Mouse (Mus musculus): ENCODE measurements around the gene Asnsd1. TPM values are rescaled to one million over a fixed set of nuclear protein-coding genes. Genes with fewer than 3 reads are reported as not detected.
A peak's percentile ranks its signal among the peaks of the same experiment; 100 is the strongest.
"Not testable (repeated sequence)": the region's sequence is repeated elsewhere in the genome, so short reads cannot be mapped to it uniquely, and the experiment has no call there.

Gene Asnsd1
- not detected in 2 replicates for polyA plus RNA-seq (2012; ENCODE audit: insufficient read depth, insufficient read length, low replicate concordance, missing spikeins)

- H3K4me1 ChIP-seq (ENCODE audit: control insufficient read depth, insufficient read depth, low read length), result no peaks in the 10 kb centered on the region
- TF ChIP-seq POLR2A (IDR thresholded peaks at IDR 0.05; ENCODE audit: insufficient read depth, low read depth, low read length) (peak; percentile 95), CTCF (IDR thresholded peaks at IDR 0.05; ENCODE audit: insufficient read depth, low read depth, low read length) (no peak)
- H3K4me3 ChIP-seq (ENCODE audit: insufficient read depth, low read depth, low read length), result peak within 1 kb of the TSS; percentile 97
- WGBS, result under 1% methylated on average over 44 of the region's 44 CpGs
- H3K27ac ChIP-seq (ENCODE audit: insufficient read depth, low read depth, low read length), result peak within 1 kb of the TSS; percentile 47
Observed at GRCm38 (mm10) chr1:53352327-53353261, at the start of gene Asnsd1, which contains the start of the genes Asdurf and Gm28551. TSS of gene Asnsd1 (minus strand) at chr1:53352752. TSS of gene Asdurf (minus strand) at chr1:53352619. TSS of gene Gm28551 (minus strand) at chr1:53352667.

DNA sequence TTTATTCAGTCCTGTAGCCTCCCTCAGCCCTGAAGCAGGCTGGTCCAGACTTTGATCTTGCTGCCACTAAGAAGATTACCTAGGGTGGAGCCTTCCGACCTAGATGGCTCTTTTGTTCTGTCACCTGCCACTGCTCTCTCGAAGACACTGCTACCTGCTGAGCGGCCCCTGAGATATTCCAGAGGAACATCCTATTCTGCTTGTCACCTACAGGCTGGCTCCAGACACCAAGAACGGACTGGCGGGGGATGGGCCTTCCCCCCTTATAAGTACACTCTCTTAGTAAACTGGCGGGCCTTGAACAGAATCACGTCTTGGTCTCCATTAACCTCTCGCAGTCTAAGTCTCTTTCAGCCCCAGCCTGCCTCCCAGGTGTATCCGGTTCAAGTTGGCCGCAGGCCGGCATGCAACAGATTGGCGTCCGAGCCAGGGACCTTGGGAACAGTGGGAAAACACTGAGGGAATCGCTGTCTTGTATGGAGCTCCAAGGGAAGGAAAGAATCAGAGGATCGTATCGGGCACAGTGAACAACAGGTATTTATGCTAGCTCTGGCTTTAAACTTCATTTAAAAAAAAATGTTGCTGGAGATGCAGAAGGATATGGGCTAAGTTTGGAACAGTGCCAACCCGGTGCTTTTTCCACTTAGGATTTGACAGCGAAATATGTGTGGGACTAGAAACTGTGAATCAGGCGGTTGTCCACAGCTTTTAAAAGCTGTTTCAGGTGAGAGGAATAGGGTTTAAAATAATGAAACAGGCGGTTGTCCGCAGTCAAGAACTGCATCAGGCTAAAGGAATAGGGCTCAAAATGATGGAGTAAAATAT is 41.6 kb upstream of the Asnsd1 start:
- not testable (repeated sequence) for H3K4me3 ChIP-seq (ENCODE audit: insufficient read depth, low read depth, low read length); H3K4me1 ChIP-seq (ENCODE audit: control insufficient read depth, insufficient read depth, low read length); H3K27ac ChIP-seq (ENCODE audit: insufficient read depth, low read depth, low read length)
- WGBS, result 39% methylated on average over 21 of the region's 21 CpGs

DNA sequence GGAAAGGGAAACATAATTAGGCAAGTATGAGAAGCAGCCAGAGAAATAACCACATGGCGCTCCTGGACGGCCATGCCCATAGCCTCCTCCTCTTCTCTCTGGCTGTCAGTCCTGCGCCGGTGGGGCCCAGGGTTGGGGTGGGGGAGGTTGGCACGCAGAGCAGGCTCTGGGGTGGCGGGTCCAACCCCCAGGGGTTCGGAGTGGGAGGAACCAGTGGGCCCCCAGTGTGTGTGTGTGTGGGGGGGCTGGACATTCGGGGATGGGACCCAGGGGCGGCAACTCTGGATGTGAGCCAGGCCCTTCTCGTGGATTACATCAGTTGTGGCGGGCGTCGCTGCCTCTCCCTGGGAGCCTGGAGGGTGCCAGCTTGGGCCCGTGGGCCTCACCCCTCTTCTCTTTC is 36.2 kb upstream of the Asnsd1 start:
- H3K27ac ChIP-seq (ENCODE audit: insufficient read depth, low read depth, low read length), result no peak overlapping the region
- TF ChIP-seq CTCF (IDR thresholded peaks at IDR 0.05; ENCODE audit: insufficient read depth, low read depth, low read length), result no peak
- TF ChIP-seq POLR2A (IDR thresholded peaks at IDR 0.05; ENCODE audit: insufficient read depth, low read depth, low read length), result no peak
- no peak overlapping the region for H3K4me3 ChIP-seq (ENCODE audit: insufficient read depth, low read depth, low read length)
- 92% methylated on average over 14 of the region's 14 CpGs for WGBS
- no peaks in the 10 kb centered on the region for H3K4me1 ChIP-seq (ENCODE audit: control insufficient read depth, insufficient read depth, low read length)

DNA sequence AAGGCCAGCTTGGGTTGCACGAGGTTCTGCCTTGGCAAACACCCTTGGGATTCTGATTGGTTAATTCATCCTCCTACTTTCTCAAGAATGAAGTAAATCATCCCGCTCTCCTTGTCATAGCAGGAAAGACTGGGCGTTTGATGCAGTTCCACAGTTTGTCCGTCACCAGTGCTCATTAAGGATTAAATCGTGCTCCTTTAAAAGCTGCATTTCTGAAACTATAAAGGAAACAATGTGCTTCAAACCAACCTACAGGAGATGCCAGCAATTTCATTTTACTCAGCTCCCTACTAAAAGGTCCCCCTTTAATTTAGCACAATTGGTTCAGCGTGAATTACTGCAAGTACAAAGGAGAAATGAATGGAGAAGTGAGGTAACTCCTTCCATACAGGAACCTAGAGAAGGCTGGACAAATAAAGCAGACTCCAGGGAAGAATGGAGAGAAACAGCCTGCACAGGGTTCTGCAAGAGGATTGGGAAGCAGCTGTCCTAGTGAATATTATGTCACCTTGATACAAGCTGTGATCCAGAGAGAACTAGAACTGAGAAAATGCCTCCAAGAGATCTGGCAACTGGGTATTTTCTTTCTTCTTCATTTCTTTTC is 31.6 kb upstream of the Asnsd1 start:
- TF ChIP-seq POLR2A (IDR thresholded peaks at IDR 0.05; ENCODE audit: insufficient read depth, low read depth, low read length) (no peak), CTCF (IDR thresholded peaks at IDR 0.05; ENCODE audit: insufficient read depth, low read depth, low read length) (no peak)
- WGBS, result 35% methylated on average over 6 of the region's 6 CpGs
- H3K4me1 ChIP-seq (ENCODE audit: control insufficient read depth, insufficient read depth, low read length), result no peaks in the 10 kb centered on the region

GRCm38 (mm10) chr1:53377731-53378130 is 25.2 kb upstream of the Asnsd1 start:
- TF ChIP-seq POLR2A (IDR thresholded peaks at IDR 0.05; ENCODE audit: insufficient read depth, low read depth, low read length) (no peak), CTCF (IDR thresholded peaks at IDR 0.05; ENCODE audit: insufficient read depth, low read depth, low read length) (no peak)
- WGBS, result 79% methylated on average over 3 of the region's 3 CpGs
- Histone ChIP-seq H3K27ac (ENCODE audit: insufficient read depth, low read depth, low read length) (no peak overlapping the region), H3K4me1 (ENCODE audit: control insufficient read depth, insufficient read depth, low read length) (no peaks in the 10 kb centered on the region), H3K4me3 (ENCODE audit: insufficient read depth, low read depth, low read length) (no peak overlapping the region)

More for the DNA sequence above, 31.6 kb upstream of the Asnsd1 start:
- H3K4me3 ChIP-seq (ENCODE audit: insufficient read depth, low read depth, low read length), result no peak overlapping the region
- H3K27ac ChIP-seq (ENCODE audit: insufficient read depth, low read depth, low read length), result no peak overlapping the region

- WGBS, result 91% methylated on average over 2 of the region's 2 CpGs
- not testable (repeated sequence) for H3K27ac ChIP-seq (ENCODE audit: insufficient read depth, low read depth, low read length); H3K4me3 ChIP-seq (ENCODE audit: insufficient read depth, low read depth, low read length)
Observed at GRCm38 (mm10) chr1:53375965-53376364, 23.4 kb upstream of the Asnsd1 start.

GRCm38 (mm10) chr1:53358988-53359387 is 6.4 kb upstream of the Asnsd1 start:
- Histone ChIP-seq H3K27ac (ENCODE audit: insufficient read depth, low read depth, low read length) (no peak overlapping the region), H3K4me3 (ENCODE audit: insufficient read depth, low read depth, low read length) (no peak overlapping the region), H3K4me1 (ENCODE audit: control insufficient read depth, insufficient read depth, low read length) (no peaks in the 10 kb centered on the region)
- TF ChIP-seq POLR2A (IDR thresholded peaks at IDR 0.05; ENCODE audit: insufficient read depth, low read depth, low read length) (no peak), CTCF (IDR thresholded peaks at IDR 0.05; ENCODE audit: insufficient read depth, low read depth, low read length) (no peak)

More at GRCm38 (mm10) chr1:53375965-53376364, 23.4 kb upstream of the Asnsd1 start:
- H3K4me1 ChIP-seq (ENCODE audit: control insufficient read depth, insufficient read depth, low read length), result not testable (repeated sequence)

DNA sequence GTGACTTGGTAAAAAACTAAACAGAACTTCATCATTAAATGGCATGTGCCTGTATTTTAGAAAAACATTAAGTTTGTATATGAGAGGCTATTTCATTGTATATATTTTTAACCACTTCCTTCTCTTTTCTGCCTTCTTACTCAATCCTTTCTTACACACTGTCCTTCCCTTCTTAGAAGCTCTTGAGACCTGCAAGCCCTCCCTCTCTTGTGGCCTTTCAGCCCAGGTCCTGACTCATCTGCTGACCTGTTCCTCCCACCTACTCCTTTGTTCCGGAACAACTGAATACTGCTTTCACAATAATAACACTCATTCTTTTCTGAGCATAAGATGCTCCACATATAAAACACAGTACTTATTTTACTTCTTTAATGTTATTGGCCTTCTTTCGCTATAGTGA is 11.5 kb downstream of the Asnsd1 start:
- H3K4me3 ChIP-seq (ENCODE audit: insufficient read depth, low read depth, low read length), result no peak overlapping the region
- TF ChIP-seq POLR2A (IDR thresholded peaks at IDR 0.05; ENCODE audit: insufficient read depth, low read depth, low read length) (no peak), CTCF (IDR thresholded peaks at IDR 0.05; ENCODE audit: insufficient read depth, low read depth, low read length) (no peak)
- 95% methylated on average over 2 of the region's 2 CpGs for WGBS
- H3K27ac ChIP-seq (ENCODE audit: insufficient read depth, low read depth, low read length), result no peak overlapping the region
- H3K4me1 ChIP-seq (ENCODE audit: control insufficient read depth, insufficient read depth, low read length), result no peaks in the 10 kb centered on the region

- not testable (repeated sequence) for H3K4me3 ChIP-seq (ENCODE audit: insufficient read depth, low read depth, low read length); H3K4me1 ChIP-seq (ENCODE audit: control insufficient read depth, insufficient read depth, low read length); H3K27ac ChIP-seq (ENCODE audit: insufficient read depth, low read depth, low read length)
- 62% methylated on average over 2 of the region's 2 CpGs for WGBS
Observed at GRCm38 (mm10) chr1:53337403-53337802, 15.1 kb downstream of the Asnsd1 start.

Data from olfactory bulb, adult 2 months (tissue).